Mouse (Mus musculus) frontal cortex, adult 2 months (tissue): Measurements from ENCODE around the gene Nxph4. TPM values are rescaled to one million over a fixed set of nuclear protein-coding genes. Genes with fewer than 3 reads are reported as not detected.

Experiments
- DNase-seq, 2 experiments: peaks; one replicate each; pipeline ENCODE4 v3.0.0; 2022; ENCODE audit warnings: low spot score in 1 of 2; ENCODE audit errors: extremely low spot score in 1 of 2
- polyA plus RNA-seq: library from polyadenylated mRNA; depleted of rRNA; stranded (reverse); fragments of >200 nt; gene quantifications from 2 replicates; pipeline ENCODE4 v1.2.3, GENCODE M21; 2012

Nxph4 gene
- polyA plus RNA-seq, 1 experiment = 9.3 TPM

GRCm38 (mm10) chr10:127544375-127544774, 10.0 kb upstream of the Nxph4 start:
- no peak for DNase-seq

- DNase-seq = no peak
Measured at GRCm38 (mm10) chr10:127543916-127544315, 9.6 kb upstream of the Nxph4 start.

DNA sequence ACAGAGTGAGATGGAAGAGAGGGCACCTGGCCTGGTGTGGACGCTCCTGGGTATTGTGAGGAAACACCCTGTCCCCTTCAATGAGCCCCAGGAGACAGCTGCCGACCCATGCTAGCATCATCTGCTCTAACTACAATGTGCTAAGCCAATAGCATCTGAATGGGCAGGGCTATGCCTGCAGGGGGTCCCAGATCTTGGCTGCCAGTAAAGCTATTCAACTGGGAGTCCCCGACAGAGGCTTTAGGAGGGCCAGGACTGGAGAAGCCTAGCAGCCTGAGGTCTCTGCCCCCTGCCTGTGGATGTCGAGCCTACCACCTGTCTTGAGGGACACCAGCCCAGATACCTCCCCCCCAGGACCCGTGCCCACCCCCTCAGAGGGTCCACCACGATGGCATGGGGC, 8.4 kb upstream of the Nxph4 start:
- DNase-seq = no peak

- DNase-seq = no peak
Measured at GRCm38 (mm10) chr10:127542084-127542483, 7.7 kb upstream of the Nxph4 start.

GRCm38 (mm10) chr10:127541510-127541909, 7.2 kb upstream of the Nxph4 start:
- DNase-seq = no peak

- DNase-seq = peak; percentile 64 to 93
Measured at GRCm38 (mm10) chr10:127537854-127538583, 3.7 kb upstream of the Nxph4 start.

DNA sequence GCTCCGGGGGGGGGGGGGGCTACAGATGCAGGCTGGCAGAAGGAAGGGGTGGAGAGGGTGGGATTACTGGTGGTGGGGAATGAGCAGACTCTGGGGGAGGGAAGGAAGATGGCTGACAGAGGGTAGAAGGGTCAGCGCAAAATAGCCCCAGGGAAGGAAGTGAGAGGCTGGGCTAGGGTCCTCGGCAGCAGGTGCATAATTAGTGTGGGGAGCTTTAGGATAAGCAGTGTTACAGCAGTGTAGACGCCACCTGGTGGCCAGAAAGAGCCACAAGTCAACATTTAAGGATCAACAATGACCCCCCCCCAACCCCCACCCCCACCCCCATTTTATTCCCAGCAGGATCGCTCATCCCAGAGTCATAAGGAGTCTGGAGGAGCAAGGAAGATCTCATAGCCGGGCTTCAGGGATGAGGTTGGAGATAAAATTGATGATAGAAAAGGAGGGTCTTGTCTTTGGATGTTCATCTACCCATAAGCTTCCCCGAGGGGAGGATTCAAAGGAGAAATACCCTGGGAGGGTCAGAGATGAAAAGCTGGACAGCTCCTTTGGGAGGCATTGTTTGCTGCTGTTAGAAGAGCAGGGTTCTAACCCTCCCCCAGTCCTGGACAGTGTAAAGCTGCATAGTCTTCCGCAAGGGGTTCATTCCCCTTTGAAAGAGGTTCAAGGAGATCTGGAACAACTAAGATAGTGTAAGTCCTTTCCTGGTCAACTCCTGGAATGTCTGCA, 2.4 kb upstream of the Nxph4 start:
- DNase-seq = peak in 1 of 2 experiments; percentile 59

- DNase-seq = no peak
Measured at GRCm38 (mm10) chr10:127534929-127535384, 598 bp upstream of the Nxph4 start.

DNA sequence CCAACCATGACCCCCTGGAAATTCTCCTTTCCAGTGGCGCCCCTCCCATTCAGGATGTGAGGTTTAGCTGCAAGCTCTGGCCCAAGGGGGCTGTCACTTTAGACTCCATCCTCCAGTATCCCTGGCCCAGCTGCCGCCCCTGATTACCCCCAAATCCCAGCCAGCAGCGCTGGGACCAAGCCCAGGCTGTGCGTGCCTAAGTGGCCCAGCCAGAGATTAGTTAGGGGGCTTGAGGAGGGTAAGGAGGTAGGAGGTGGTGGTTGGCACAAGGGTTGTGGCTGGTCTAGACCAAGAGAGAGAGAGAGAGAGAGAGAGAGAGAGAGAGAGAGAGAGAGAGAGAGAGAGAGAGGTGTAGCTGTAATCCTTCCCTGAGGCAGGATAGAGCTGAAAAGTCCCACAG, 2.8 kb downstream of the Nxph4 start:
- no peak for DNase-seq

DNA sequence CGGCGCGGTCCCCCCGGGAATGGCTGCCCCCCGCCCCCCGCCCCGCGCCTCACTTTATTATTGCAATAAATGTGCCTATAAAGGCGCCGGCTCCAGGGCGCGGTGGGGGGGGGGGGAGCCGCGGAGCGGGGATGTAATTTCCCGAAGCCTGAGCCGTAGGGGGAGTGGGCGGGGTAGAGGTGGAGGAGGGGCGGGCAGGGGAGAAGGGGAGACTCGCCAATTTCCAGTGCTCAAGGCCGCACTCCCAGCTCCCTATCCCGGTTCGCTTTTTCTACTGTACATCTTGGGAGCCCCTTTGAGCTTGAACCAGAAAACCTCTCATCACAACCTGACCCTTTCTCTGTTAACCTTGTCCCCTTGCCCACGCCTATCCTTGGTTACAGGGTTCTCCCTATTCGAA, 3.4 kb downstream of the Nxph4 start:
- no peak for DNase-seq

DNA sequence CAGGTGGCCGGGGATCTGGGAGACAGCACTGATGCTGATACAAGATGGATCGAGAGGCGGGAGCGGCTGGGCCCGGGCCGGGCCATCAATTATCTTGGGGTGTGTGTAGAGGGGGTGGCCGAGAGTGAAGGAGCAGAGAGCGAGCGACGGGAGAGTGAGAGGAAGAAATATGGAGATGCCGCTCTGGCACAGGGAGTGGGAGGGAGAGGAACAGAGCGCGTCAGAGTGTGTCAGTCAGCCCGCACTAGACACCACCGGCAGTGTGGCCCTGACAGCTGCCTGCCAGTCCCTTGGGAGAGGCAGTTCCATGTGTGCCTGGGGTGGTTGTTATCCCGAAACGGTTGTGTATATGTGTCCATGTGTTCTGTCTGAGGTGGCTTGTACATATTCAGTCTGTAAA, 6.9 kb downstream of the Nxph4 start:
- DNase-seq = no peak

GRCm38 (mm10) chr10:127526681-127527080, 7.7 kb downstream of the Nxph4 start:
- no peak for DNase-seq

DNA sequence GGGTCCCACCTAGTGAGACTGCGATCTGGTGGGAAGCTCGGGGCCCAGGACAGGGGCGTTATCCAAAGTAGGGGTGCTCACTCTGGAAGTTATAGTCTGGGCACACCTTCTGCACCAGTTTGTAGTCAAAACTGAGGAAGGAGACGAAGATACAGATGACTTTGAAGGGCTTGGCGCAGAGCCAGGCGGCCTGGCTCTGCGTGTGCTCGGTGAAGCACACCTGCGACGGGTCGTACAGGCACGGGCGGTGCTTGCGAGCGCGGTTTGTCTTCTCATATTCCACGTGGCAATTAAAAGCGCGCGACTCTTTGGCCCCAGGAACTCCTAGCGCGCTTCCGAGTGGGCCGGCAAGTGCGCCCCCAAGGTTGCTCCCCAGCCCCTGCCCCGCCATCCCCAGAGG, 8.3 kb downstream of the Nxph4 start:
- no peak for DNase-seq

- no peak for DNase-seq
Measured at GRCm38 (mm10) chr10:127524646-127525255, 9.6 kb downstream of the Nxph4 start.

GRCm38 (mm10) chr10:127522088-127522581, 12.2 kb downstream of the Nxph4 start, which contains the start of gene Shmt2:
Shmt2 (minus strand) TSS chr10:127522444.
- peak; percentile 72 to 91 for DNase-seq

- no peak for DNase-seq
Measured at GRCm38 (mm10) chr10:127521611-127522080, 12.7 kb downstream of the Nxph4 start.

- no peak for DNase-seq
Measured at GRCm38 (mm10) chr10:127520714-127521357, 13.5 kb downstream of the Nxph4 start.

- DNase-seq = no peak
Measured at GRCm38 (mm10) chr10:127519903-127520713, 14.3 kb downstream of the Nxph4 start.

DNA sequence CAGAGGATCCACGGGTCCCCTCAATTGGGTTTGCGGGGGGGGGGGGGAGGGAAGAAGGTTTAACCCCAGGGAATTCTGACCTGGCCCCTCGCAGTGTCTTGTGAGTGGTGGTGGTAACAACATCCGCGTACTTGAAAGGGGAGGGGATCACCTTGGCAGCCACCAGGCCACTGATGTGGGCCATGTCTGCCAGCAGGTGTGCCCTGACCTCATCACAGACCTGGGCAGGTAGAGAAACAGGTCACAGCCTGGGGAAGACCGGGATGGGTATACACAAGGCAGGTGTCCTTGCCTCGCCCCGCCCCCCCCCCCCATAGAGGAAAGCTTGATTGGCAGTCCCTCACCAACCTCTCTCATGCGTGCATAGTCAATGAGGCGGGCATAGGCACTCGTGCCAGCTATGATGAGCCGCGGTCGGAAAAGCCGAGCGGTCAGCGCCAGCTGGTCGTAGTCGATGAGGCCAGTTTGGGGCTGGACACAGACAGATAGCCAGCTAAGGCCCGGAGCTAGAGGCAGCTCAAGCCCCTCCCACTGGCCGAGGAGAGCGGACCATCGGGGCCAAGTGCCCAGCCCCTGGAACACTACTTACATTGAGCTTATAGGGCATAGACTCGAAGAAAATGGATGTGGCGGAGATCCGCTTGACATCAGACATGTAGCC, 15.2 kb downstream of the Nxph4 start:
- no peak for DNase-seq
